Mouse (Mus musculus): Measurements from ENCODE around the gene Pml. TPM values are rescaled to one million over a fixed set of nuclear protein-coding genes. Genes with fewer than 3 reads are reported as not detected.
"Not testable (repeated sequence)": the region's sequence is repeated elsewhere in the genome, so short reads cannot be mapped to it uniquely, and the experiment has no call there.

Gene Pml
- polyA plus RNA-seq, 1 experiment from 2014 or later: 13.2 TPM

- Histone ChIP-seq H3K9me3 (no peaks in the 10 kb centered on the region), H3K27me3 (replicated peaks) (no peaks in the 10 kb centered on the region), H3K27ac (0 out of 2 replicates have a peak overlapping the region, but pooled peaks have one; percentile 36), H3K9ac (no peak overlapping the region), H3K36me3 (no peaks in the 10 kb centered on the region), H3K4me1 (replicated peaks) (peaks cover 13% of the 10 kb centered on the region), H3K4me2 (replicated peaks) (no peak overlapping the region), H3K4me3 (replicated peaks) (no peak overlapping the region)
- WGBS: 72% methylated on average over 4 of the region's 4 CpGs
- no peak for ATAC-seq
Measured at GRCm38 (mm10) chr9:58278821-58279723, 29.5 kb upstream of the Pml start.

- Histone ChIP-seq H3K27ac (no peak overlapping the region), H3K4me2 (replicated peaks) (no peak overlapping the region), H3K9ac (no peak overlapping the region), H3K4me1 (replicated peaks) (peaks cover 13% of the 10 kb centered on the region), H3K4me3 (replicated peaks) (no peak overlapping the region), H3K36me3 (no peaks in the 10 kb centered on the region), H3K27me3 (replicated peaks) (no peaks in the 10 kb centered on the region), H3K9me3 (no peaks in the 10 kb centered on the region)
- WGBS: 89% methylated on average over 4 of the region's 4 CpGs
- no peak for ATAC-seq
Measured at GRCm38 (mm10) chr9:58278313-58278712, 28.7 kb upstream of the Pml start.

GRCm38 (mm10) chr9:58276346-58276745, 26.8 kb upstream of the Pml start:
- H3K27ac ChIP-seq: no peak overlapping the region
- H3K27me3 ChIP-seq (replicated peaks): no peaks in the 10 kb centered on the region
- 65% methylated on average over 5 of the region's 5 CpGs for WGBS
- no peak overlapping the region for H3K4me2 ChIP-seq (replicated peaks)
- no peaks in the 10 kb centered on the region for H3K36me3 ChIP-seq
- ATAC-seq: no peak
- H3K4me1 ChIP-seq (replicated peaks): peaks cover 13% of the 10 kb centered on the region
- no peaks in the 10 kb centered on the region for H3K9me3 ChIP-seq
- no peak overlapping the region for H3K4me3 ChIP-seq (replicated peaks)
- no peak overlapping the region for H3K9ac ChIP-seq

- Histone ChIP-seq H3K9ac (no peak overlapping the region), H3K27ac (peak overlapping the region; percentile 48), H3K9me3 (no peaks in the 10 kb centered on the region), H3K27me3 (replicated peaks) (no peaks in the 10 kb centered on the region), H3K4me2 (replicated peaks) (0 out of 2 replicates have a peak overlapping the region, but pooled peaks have one; percentile 2), H3K4me3 (replicated peaks) (no peak overlapping the region), H3K4me1 (replicated peaks) (peaks cover 13% of the 10 kb centered on the region), H3K36me3 (no peaks in the 10 kb centered on the region)
- ATAC-seq: no peak
- WGBS: 78% methylated on average over 3 of the region's 3 CpGs
Measured at GRCm38 (mm10) chr9:58275797-58276196, 26.2 kb upstream of the Pml start.

- no peak overlapping the region for H3K9ac ChIP-seq
- no peaks in the 10 kb centered on the region for H3K9me3 ChIP-seq
- 0 out of 2 replicates have a peak overlapping the region, but pooled peaks have one; percentile 2 for H3K4me2 ChIP-seq (replicated peaks)
- peak; percentile 81 for ATAC-seq
- H3K4me1 ChIP-seq (replicated peaks): peaks cover 9% of the 10 kb centered on the region
- H3K36me3 ChIP-seq: no peaks in the 10 kb centered on the region
- no peaks in the 10 kb centered on the region for H3K27me3 ChIP-seq (replicated peaks)
- H3K27ac ChIP-seq: peak overlapping the region; percentile 48
- 30% methylated on average over 8 of the region's 8 CpGs for WGBS
- H3K4me3 ChIP-seq (replicated peaks): no peak overlapping the region
Measured at GRCm38 (mm10) chr9:58275115-58275774, 25.7 kb upstream of the Pml start.

GRCm38 (mm10) chr9:58274626-58275025, 25.0 kb upstream of the Pml start:
- no peak overlapping the region for H3K27ac ChIP-seq
- ATAC-seq: no peak
- 48% methylated on average over 3 of the region's 3 CpGs for WGBS
- H3K27me3 ChIP-seq (replicated peaks): no peaks in the 10 kb centered on the region
- H3K4me1 ChIP-seq (replicated peaks): peaks cover 9% of the 10 kb centered on the region
- no peak overlapping the region for H3K9ac ChIP-seq
- no peaks in the 10 kb centered on the region for H3K36me3 ChIP-seq
- H3K4me3 ChIP-seq (replicated peaks): no peak overlapping the region
- no peak overlapping the region for H3K4me2 ChIP-seq (replicated peaks)
- no peaks in the 10 kb centered on the region for H3K9me3 ChIP-seq

- no peaks in the 10 kb centered on the region for H3K36me3 ChIP-seq
- no peak for ATAC-seq
Measured at GRCm38 (mm10) chr9:58274101-58274604, 24.6 kb upstream of the Pml start.

GRCm38 (mm10) chr9:58272855-58273254, 23.3 kb upstream of the Pml start:
- Histone ChIP-seq H3K4me2 (replicated peaks) (no peak overlapping the region), H3K4me3 (replicated peaks) (no peak overlapping the region), H3K9me3 (no peaks in the 10 kb centered on the region), H3K27ac (no peak overlapping the region), H3K36me3 (no peaks in the 10 kb centered on the region), H3K27me3 (replicated peaks) (no peaks in the 10 kb centered on the region), H3K4me1 (replicated peaks) (peaks cover 9% of the 10 kb centered on the region), H3K9ac (no peak overlapping the region)
- ATAC-seq: no peak
- 77% methylated on average over 9 of the region's 9 CpGs for whole genome bisulfite sequencing

More at GRCm38 (mm10) chr9:58274101-58274604, 24.6 kb upstream of the Pml start:
- Histone ChIP-seq H3K4me2 (replicated peaks) (no peak overlapping the region), H3K27ac (no peak overlapping the region), H3K9ac (no peak overlapping the region), H3K9me3 (no peaks in the 10 kb centered on the region), H3K27me3 (replicated peaks) (no peaks in the 10 kb centered on the region), H3K4me1 (replicated peaks) (peaks cover 9% of the 10 kb centered on the region), H3K4me3 (replicated peaks) (no peak overlapping the region)
- WGBS: 86% methylated on average over 7 of the region's 7 CpGs

- Histone ChIP-seq H3K9me3 (no peaks in the 10 kb centered on the region), H3K36me3 (no peaks in the 10 kb centered on the region), H3K27ac (no peak overlapping the region), H3K9ac (no peak overlapping the region), H3K4me2 (replicated peaks) (no peak overlapping the region), H3K27me3 (replicated peaks) (no peaks in the 10 kb centered on the region), H3K4me1 (replicated peaks) (peaks cover 9% of the 10 kb centered on the region), H3K4me3 (replicated peaks) (no peak overlapping the region)
- no peak for ATAC-seq
- WGBS: 75% methylated on average over 2 of the region's 2 CpGs
Measured at GRCm38 (mm10) chr9:58272068-58272541, 22.5 kb upstream of the Pml start.

GRCm38 (mm10) chr9:58271551-58271950, 22.0 kb upstream of the Pml start:
- H3K27ac ChIP-seq; H3K4me2 ChIP-seq (replicated peaks); H3K4me3 ChIP-seq (replicated peaks); H3K27me3 ChIP-seq (replicated peaks); H3K9ac ChIP-seq; H3K9me3 ChIP-seq; H3K36me3 ChIP-seq; ATAC-seq: not testable (repeated sequence)
- H3K4me1 ChIP-seq (replicated peaks): peaks cover 11% of the 10 kb centered on the region
- 92% methylated on average over 9 of the region's 9 CpGs for WGBS

- Histone ChIP-seq H3K9ac (no peak overlapping the region), H3K4me2 (replicated peaks) (no peak overlapping the region), H3K27me3 (replicated peaks) (no peaks in the 10 kb centered on the region), H3K9me3 (no peaks in the 10 kb centered on the region), H3K4me3 (replicated peaks) (no peak overlapping the region), H3K36me3 (no peaks in the 10 kb centered on the region), H3K27ac (no peak overlapping the region), H3K4me1 (replicated peaks) (peaks cover 14% of the 10 kb centered on the region)
- 84% methylated on average over 3 of the region's 3 CpGs for WGBS
- ATAC-seq: no peak
Measured at GRCm38 (mm10) chr9:58271109-58271508, 21.5 kb upstream of the Pml start.

GRCm38 (mm10) chr9:58270081-58270480, 20.5 kb upstream of the Pml start:
- H3K4me3 ChIP-seq (replicated peaks): no peak overlapping the region
- ATAC-seq: no peak
- H3K9me3 ChIP-seq: no peaks in the 10 kb centered on the region
- peaks cover 7% of the 10 kb centered on the region for H3K4me1 ChIP-seq (replicated peaks)
- H3K27ac ChIP-seq: no peak overlapping the region
- no peaks in the 10 kb centered on the region for H3K27me3 ChIP-seq (replicated peaks)
- H3K4me2 ChIP-seq (replicated peaks): no peak overlapping the region
- H3K9ac ChIP-seq: no peak overlapping the region
- WGBS: 53% methylated on average over 3 of the region's 3 CpGs
- H3K36me3 ChIP-seq: no peaks in the 10 kb centered on the region

Data from intestine, embryonic 15.5 days (tissue).